In the genomic region with DNA sequence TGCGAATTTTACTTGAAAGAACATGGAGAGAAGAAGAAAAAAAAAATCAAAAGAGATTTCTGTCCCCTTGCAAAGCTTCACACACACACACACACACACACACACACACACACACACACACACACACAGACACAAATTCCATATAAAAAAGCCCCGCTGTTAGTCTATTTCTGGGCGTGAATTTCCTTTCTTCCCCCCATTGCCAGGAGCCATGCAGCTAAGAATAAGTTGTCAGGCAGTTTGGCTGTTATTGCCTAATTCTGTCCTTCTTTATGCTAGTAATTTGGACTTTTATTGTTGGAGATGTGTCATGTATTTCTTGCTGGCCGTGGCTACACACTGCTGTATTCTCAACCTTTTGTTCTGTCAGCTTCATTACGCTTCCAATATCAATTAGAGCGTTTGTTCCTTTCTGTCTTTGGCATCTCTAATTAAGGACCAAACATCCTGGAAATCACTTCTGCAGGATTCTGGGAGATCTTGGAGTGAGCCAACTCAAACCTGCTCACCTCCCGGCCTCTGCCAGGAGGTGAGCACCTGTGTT, we compare ENCODE assay signal across 21 mouse cellular contexts.
"Had no signal": no experiment of that assay in that cellular context is flagged by ENCODE, and none has a peak within 500 bp of the region (broad histone marks: within the 10 kb centered on the region; RNA-seq: fewer than 3 reads in every experiment).

No protein-coding gene starts in this region.

- H3K9me3 ChIP-seq: limb, embryonic 10.5 days; lung, embryonic 15.5 days; midbrain, embryonic 10.5 days; stomach, embryonic 15.5 days had no signal

- ATAC-seq: liver, embryonic 12.5 days had no signal

- H3K4me1 ChIP-seq: limb, embryonic 10.5 days; limb, embryonic 13.5 days; liver, embryonic 12.5 days; liver, embryonic 15.5 days; lung, embryonic 15.5 days; megakaryocyte, embryonic 14.5 days; midbrain, embryonic 10.5 days; stomach, embryonic 15.5 days had no signal

- H3K27ac ChIP-seq: limb, embryonic 10.5 days; limb, embryonic 13.5 days; liver, embryonic 12.5 days; liver, embryonic 15.5 days; lung, embryonic 15.5 days; midbrain, embryonic 10.5 days; stomach, embryonic 15.5 days had no signal

- H3K36me3 ChIP-seq: limb, embryonic 10.5 days; limb, embryonic 13.5 days; liver, embryonic 12.5 days; liver, embryonic 15.5 days; lung, embryonic 15.5 days; midbrain, embryonic 10.5 days; stomach, embryonic 15.5 days had no signal

- H3K9ac ChIP-seq: limb, embryonic 13.5 days; liver, embryonic 12.5 days; liver, embryonic 15.5 days; lung, embryonic 15.5 days; stomach, embryonic 15.5 days had no signal

- H3K4me2 ChIP-seq: limb, embryonic 13.5 days; liver, embryonic 12.5 days; liver, embryonic 15.5 days; lung, embryonic 15.5 days; stomach, embryonic 15.5 days had no signal

- H3K27me3 ChIP-seq: limb, embryonic 13.5 days; liver, embryonic 12.5 days; liver, embryonic 15.5 days; lung, embryonic 15.5 days; megakaryocyte, embryonic 14.5 days; stomach, embryonic 15.5 days had no signal

- DNase-seq: kidney, adult 11 months; kidney, adult 9 months; kidney, postnatal 14 days; kidney, postnatal 4 days; layer of hippocampus, postnatal 36 days; liver; lung, adult 18-20 months; lung, postnatal 10 days; lung, postnatal 36 days; midbrain, embryonic 14.5 days; right cerebral cortex, postnatal 4 days; spleen, adult 18-20 months; thymus, postnatal 25 days had no signal

- H3K4me3 ChIP-seq: limb, embryonic 10.5 days; limb, embryonic 13.5 days; liver, embryonic 12.5 days; liver, embryonic 15.5 days; lung, embryonic 15.5 days; megakaryocyte, embryonic 14.5 days; midbrain, embryonic 10.5 days; stomach, embryonic 15.5 days had no signal
